Mouse (Mus musculus) kidney, adult 9 months (tissue): ENCODE data around the gene Stoml1.

Source experiments
- DNase-seq: peaks from one replicate; pipeline ENCODE4 v3.0.0; 2022

Gene Stoml1

GRCm38 (mm10) chr9:58303599-58304271 lies 50.8 kb downstream of the Stoml1 start:
- no peak for DNase-seq

- DNase-seq, result no peak
Measured at GRCm38 (mm10) chr9:58305686-58306085, 52.7 kb downstream of the Stoml1 start.

GRCm38 (mm10) chr9:58308395-58308794 lies 55.4 kb downstream of the Stoml1 start:
- no peak for DNase-seq

- DNase-seq, result peak; percentile 39
Measured at GRCm38 (mm10) chr9:58310043-58310660, 57.2 kb downstream of the Stoml1 start.

- DNase-seq, result no peak
Measured at GRCm38 (mm10) chr9:58311191-58311910, 58.4 kb downstream of the Stoml1 start.
